Mouse (Mus musculus) heart, postnatal 0 days (tissue): ENCODE measurements around the gene Khsrp. TPM values are rescaled to one million over a fixed set of nuclear protein-coding genes. Genes with fewer than 3 reads are reported as not detected.

Experiments used
- ATAC-seq: fragments of 200-750 bp; cut with Nextera tagmentation; 2 replicates; pipeline ENCODE4 v1.8.0; 2017; ENCODE audit warnings: low read depth, moderate number of reproducible peaks, moderate library complexity; ENCODE audit not compliant: insufficient read depth
- DNase-seq: peaks from one replicate; pipeline ENCODE4 v3.0.0-alpha.2; 2016; ENCODE audit warnings: low spot score
- H3K27ac ChIP-seq: fragments of 300-500 bp; sonication (generic); 2 replicates; pipeline ENCODE4 v1.5.1; 2014; ENCODE audit warnings: low read depth, mild to moderate bottlenecking
- H3K27me3 ChIP-seq: fragments of 300-500 bp; sonication (generic); 2 replicates; pipeline ENCODE4 v1.6.1; 2014; ENCODE audit warnings: low read length, mixed read lengths; ENCODE audit not compliant: control insufficient read depth, insufficient read depth
- H3K36me3 ChIP-seq: fragments of 300-500 bp; sonication (generic); replicated peaks from 2 replicates; pipeline ENCODE4 v1.6.1; 2014; ENCODE audit warnings: low read length, mixed read lengths; ENCODE audit not compliant: control insufficient read depth, insufficient read depth
- H3K4me1 ChIP-seq: fragments of 300-500 bp; sonication (generic); 2 replicates; pipeline ENCODE4 v1.6.1; 2014; ENCODE audit warnings: antibody characterized with exemption; ENCODE audit not compliant: control insufficient read depth, insufficient read depth
- H3K4me2 ChIP-seq: fragments of 300-500 bp; sonication (generic); 2 replicates; pipeline ENCODE4 v1.6.1; 2014; ENCODE audit warnings: low read depth, mild to moderate bottlenecking, low read length, moderate library complexity
- H3K4me3 ChIP-seq: fragments of 300-500 bp; sonication (generic); 2 replicates; pipeline ENCODE4 v1.5.1; 2014; ENCODE audit warnings: low read depth, low read length
- H3K9ac ChIP-seq: fragments of 300-500 bp; sonication (generic); replicated peaks from 2 replicates; pipeline ENCODE4 v1.6.1; 2014; ENCODE audit warnings: low read depth, low read length, mixed read lengths
- H3K9me3 ChIP-seq: fragments of 300-500 bp; sonication (generic); replicated peaks from 2 replicates; pipeline ENCODE4 v1.6.1; 2016; ENCODE audit warnings: low read length; ENCODE audit not compliant: control insufficient read depth
- CTCF ChIP-seq: IDR thresholded peaks from 2 replicates; pipeline ENCODE4 v1.5.1; 2016; ENCODE audit warnings: antibody characterized with exemption, control low read depth, low read depth
- EP300 ChIP-seq: IDR thresholded peaks from 2 replicates; pipeline ENCODE4 v1.6.1; 2016; ENCODE audit warnings: antibody characterized with exemption, low read depth
- WGBS: fragments of 180-500 bp; shearing (Covaris S2); extraction: QIAGEN DNeasy Blood & Tissue Kit; methylation state at CpG from one replicate; pipeline ENCODE4 v1.1.7; 2014; 5-methylcytosine and 5-hydroxymethylcytosine counted together
- polyA plus RNA-seq: library from polyadenylated mRNA; unstranded; fragments of >200 nt; fragmentation: Nextera tagmentation; extraction: Ambion mirVana; gene quantifications from 2 replicates; pipeline ENCODE4 v1.2.1, GENCODE M21; 2015
- total RNA-seq: library from RNA; depleted of rRNA; stranded (reverse); fragments of >200 nt; gene quantifications from 2 replicates; pipeline ENCODE4 v1.2.3, GENCODE M21; 2014; ENCODE audit warnings: low replicate concordance

Gene Khsrp
- total and polyA plus RNA-seq, 2 experiments from 2014 or later, result 18.2 to 40.7 TPM

- no peak for ATAC-seq
Measured at GRCm38 (mm10) chr17:56986105-56986805, 45.1 kb downstream of the Khsrp start.

GRCm38 (mm10) chr17:56985656-56986055, 45.7 kb downstream of the Khsrp start:
- Histone ChIP-seq H3K4me2 (no peak overlapping the region), H3K27me3 (no peaks in the 10 kb centered on the region), H3K27ac (no peak overlapping the region), H3K9ac (no peak overlapping the region), H3K9me3 (no peaks in the 10 kb centered on the region), H3K4me3 (no peak overlapping the region), H3K4me1 (peaks cover 5% of the 10 kb centered on the region; the same call in 1 of the 2 replicates), H3K36me3 (no peaks in the 10 kb centered on the region)
- DNase-seq (no peak), ATAC-seq (no peak)
- 62% methylated on average over 3 of the region's 3 CpGs for WGBS
- TF ChIP-seq EP300, result no peak
- no peak for TF ChIP-seq CTCF

More at GRCm38 (mm10) chr17:56986105-56986805, 45.1 kb downstream of the Khsrp start:
- Histone ChIP-seq H3K27me3 (no peaks in the 10 kb centered on the region), H3K36me3 (no peaks in the 10 kb centered on the region), H3K4me1 (peaks cover 5% of the 10 kb centered on the region), H3K4me2 (no peak overlapping the region), H3K9me3 (no peaks in the 10 kb centered on the region), H3K27ac (no peak overlapping the region), H3K9ac (no peak overlapping the region), H3K4me3 (no peak overlapping the region)
- WGBS, result 81% methylated on average over 3 of the region's 3 CpGs
- DNase-seq, result no peak
- no peak for TF ChIP-seq CTCF
- TF ChIP-seq EP300, result no peak

- no peak for ATAC-seq
- Histone ChIP-seq H3K36me3 (no peaks in the 10 kb centered on the region), H3K4me3 (no peak overlapping the region), H3K27ac (no peak overlapping the region), H3K4me2 (no peak overlapping the region), H3K9ac (no peak overlapping the region), H3K27me3 (no peaks in the 10 kb centered on the region), H3K4me1 (peaks cover 5% of the 10 kb centered on the region; the same call in 1 of the 2 replicates), H3K9me3 (no peaks in the 10 kb centered on the region)
- 76% methylated on average over 9 of the region's 9 CpGs for WGBS
- no peak for DNase-seq
- TF ChIP-seq CTCF, result no peak
- no peak for TF ChIP-seq EP300
Measured at GRCm38 (mm10) chr17:56984886-56985285, 46.4 kb downstream of the Khsrp start.

- H3K4me2 ChIP-seq, result no peak within 1 kb of the TSS
- 50% methylated on average over 5 of the region's 5 CpGs for WGBS
Measured at GRCm38 (mm10) chr17:56982013-56982412, 49.3 kb downstream of the Khsrp start, which contains the start of gene Acer1. Gene Acer1 (minus strand): TSS chr17:56982126.

GRCm38 (mm10) chr17:56981049-56981448, 50.3 kb downstream of the Khsrp start:
- Histone ChIP-seq H3K27ac (no peak overlapping the region), H3K4me3 (no peak overlapping the region), H3K4me1 (no peaks in the 10 kb centered on the region), H3K9ac (no peak overlapping the region), H3K4me2 (no peak overlapping the region), H3K27me3 (no peaks in the 10 kb centered on the region), H3K36me3 (no peaks in the 10 kb centered on the region), H3K9me3 (no peaks in the 10 kb centered on the region)
- ATAC-seq (no peak), DNase-seq (no peak)
- TF ChIP-seq EP300 (no peak), CTCF (no peak)
- 67% methylated on average over 7 of the region's 7 CpGs for WGBS

More at GRCm38 (mm10) chr17:56982013-56982412, 49.3 kb downstream of the Khsrp start, which contains the start of gene Acer1:
- Histone ChIP-seq H3K36me3 (no peaks in the 10 kb centered on the region), H3K27me3 (no peaks in the 10 kb centered on the region), H3K4me1 (no peaks in the 10 kb centered on the region), H3K9ac (no peak within 1 kb of the TSS), H3K27ac (no peak within 1 kb of the TSS), H3K4me3 (no peak within 1 kb of the TSS), H3K9me3 (no peaks in the 10 kb centered on the region)
- TF ChIP-seq CTCF (no peak), EP300 (no peak)
- ATAC-seq (no peak), DNase-seq (no peak)
